Mouse (Mus musculus): ENCODE data around the gene Xxylt1. TPM values are rescaled to one million over a fixed set of nuclear protein-coding genes. Genes with fewer than 3 reads are reported as not detected.

Gene Xxylt1
- polyA plus RNA-seq, 1 experiment, result 22.4 TPM

DNA sequence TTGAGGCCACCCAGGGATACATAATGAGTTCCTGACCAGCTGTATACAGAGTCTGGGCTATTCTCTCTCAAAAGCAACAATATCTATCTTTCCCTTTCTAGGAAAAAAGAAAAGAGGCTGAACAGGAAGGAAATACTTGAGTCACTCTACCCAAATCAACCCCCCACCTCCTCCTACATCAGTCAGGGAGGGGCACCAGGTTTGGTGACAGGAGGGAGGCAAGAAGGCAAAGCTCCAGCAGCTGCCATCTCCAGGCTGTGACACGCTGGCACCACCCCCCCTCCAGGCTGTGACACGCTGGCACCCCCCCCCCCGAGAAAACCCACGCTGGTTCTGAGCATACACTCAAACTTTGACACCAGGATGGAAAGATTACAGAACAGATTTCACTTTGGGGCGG is 85.8 kb downstream of the Xxylt1 start:
- WGBS, result 56% methylated on average over 5 of the region's 5 CpGs
- H3K4me3 ChIP-seq (replicated peaks; ENCODE audit: insufficient read depth, low read depth, low read length), result no peak overlapping the region
- DNase-seq, result no peak
- peaks cover 61% of the 10 kb centered on the region for H3K4me1 ChIP-seq (ENCODE audit: control insufficient read depth, insufficient read depth, low read length)
- H3K27ac ChIP-seq (ENCODE audit: insufficient read depth, low read length), result no peak overlapping the region
- TF ChIP-seq CTCF (IDR thresholded peaks at IDR 0.05; ENCODE audit: borderline replicate concordance, insufficient read depth, low read depth, low read length) (no peak), POLR2A (IDR thresholded peaks at IDR 0.05; ENCODE audit: borderline replicate concordance, insufficient read depth, low read length) (no peak)
- H3K27me3 ChIP-seq (ENCODE audit: control insufficient read depth, insufficient read depth, low read length), result no peaks in the 10 kb centered on the region

DNA sequence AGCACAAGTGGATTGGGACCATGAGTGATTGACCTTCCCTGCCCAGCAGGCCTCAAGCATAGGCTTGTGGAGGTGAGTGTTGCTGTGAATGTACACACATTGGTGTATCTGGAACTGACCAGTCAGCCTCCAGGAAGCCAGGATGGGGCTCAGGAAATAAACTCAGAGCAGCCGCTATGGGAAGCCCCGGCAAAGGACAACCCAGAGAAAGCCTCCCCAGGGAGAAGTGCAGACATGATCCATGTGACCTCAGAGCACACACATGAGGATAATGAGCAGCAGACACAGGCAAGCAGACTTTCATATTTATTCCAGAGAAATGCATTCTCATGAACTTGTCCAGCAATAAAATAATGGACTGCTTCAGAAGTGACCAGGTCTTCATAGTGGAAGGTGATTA is 86.4 kb downstream of the Xxylt1 start:
- Histone ChIP-seq H3K27me3 (ENCODE audit: control insufficient read depth, insufficient read depth, low read length) (no peaks in the 10 kb centered on the region), H3K4me3 (replicated peaks; ENCODE audit: insufficient read depth, low read depth, low read length) (no peak overlapping the region), H3K4me1 (ENCODE audit: control insufficient read depth, insufficient read depth, low read length) (peaks cover 60% of the 10 kb centered on the region), H3K27ac (ENCODE audit: insufficient read depth, low read length) (no peak overlapping the region)
- 81% methylated on average over 2 of the region's 2 CpGs for WGBS
- no peak for DNase-seq
- no peak for TF ChIP-seq POLR2A (IDR thresholded peaks at IDR 0.05; ENCODE audit: borderline replicate concordance, insufficient read depth, low read length)

DNA sequence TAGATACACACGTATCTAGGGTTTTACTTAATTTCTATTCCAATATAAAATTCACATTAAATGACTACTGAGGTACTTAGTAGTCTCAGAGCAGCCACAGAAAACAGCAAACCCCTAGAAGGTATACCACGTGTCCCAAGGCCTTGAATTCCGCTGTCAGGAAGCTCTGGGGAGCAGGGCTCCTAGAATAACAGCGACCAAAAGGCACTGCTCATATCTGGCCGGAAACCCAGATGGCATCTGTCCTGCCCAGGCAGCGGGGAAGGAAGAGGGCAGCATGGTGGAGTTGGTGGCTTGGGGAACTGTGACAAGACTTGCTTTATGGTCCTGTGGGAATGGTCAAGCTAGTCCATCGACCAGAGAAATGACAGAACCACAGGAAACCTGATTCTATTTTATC is 86.9 kb downstream of the Xxylt1 start:
- Histone ChIP-seq H3K27me3 (ENCODE audit: control insufficient read depth, insufficient read depth, low read length) (no peaks in the 10 kb centered on the region), H3K4me1 (ENCODE audit: control insufficient read depth, insufficient read depth, low read length) (peaks cover 57% of the 10 kb centered on the region), H3K27ac (ENCODE audit: insufficient read depth, low read length) (no peak overlapping the region), H3K4me3 (replicated peaks; ENCODE audit: insufficient read depth, low read depth, low read length) (no peak overlapping the region)
- WGBS, result 59% methylated on average over 7 of the region's 7 CpGs
- peak in 1 of 2 experiments; percentile 57 for DNase-seq
- TF ChIP-seq CTCF (IDR thresholded peaks at IDR 0.05; ENCODE audit: borderline replicate concordance, insufficient read depth, low read depth, low read length) (no peak), POLR2A (IDR thresholded peaks at IDR 0.05; ENCODE audit: borderline replicate concordance, insufficient read depth, low read length) (no peak)

DNA sequence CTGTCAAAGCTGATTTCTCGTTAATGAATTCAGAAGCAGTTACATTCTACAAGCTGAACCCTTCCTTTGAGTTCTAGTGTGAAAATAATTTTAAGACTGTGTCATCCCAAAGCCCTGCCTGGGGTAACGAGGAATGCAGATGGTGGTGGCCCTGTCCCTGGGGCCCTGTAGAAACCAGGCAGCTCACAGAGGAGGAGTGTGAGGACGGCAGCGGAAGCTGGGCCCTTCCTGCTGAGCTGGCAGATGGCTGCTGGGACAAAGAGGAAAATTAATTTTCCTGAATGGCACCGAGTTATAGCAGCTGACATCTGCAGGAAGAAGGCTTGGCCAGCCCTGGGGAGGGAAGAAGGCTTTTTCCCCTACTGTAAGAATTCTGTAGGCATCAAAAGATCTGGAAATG is 88.7 kb downstream of the Xxylt1 start:
- Histone ChIP-seq H3K4me3 (replicated peaks; ENCODE audit: insufficient read depth, low read depth, low read length) (no peak overlapping the region), H3K4me1 (ENCODE audit: control insufficient read depth, insufficient read depth, low read length) (peaks cover 55% of the 10 kb centered on the region), H3K27ac (ENCODE audit: insufficient read depth, low read length) (no peak overlapping the region; the same call in 1 of the 2 replicates), H3K27me3 (ENCODE audit: control insufficient read depth, insufficient read depth, low read length) (no peaks in the 10 kb centered on the region)
- 13% methylated on average over 5 of the region's 5 CpGs for WGBS
- peak; percentile 76 to 88 for DNase-seq
- no peak for TF ChIP-seq CTCF (IDR thresholded peaks at IDR 0.05; ENCODE audit: borderline replicate concordance, insufficient read depth, low read depth, low read length)
- TF ChIP-seq POLR2A (IDR thresholded peaks at IDR 0.05; ENCODE audit: borderline replicate concordance, insufficient read depth, low read length), result no peak

DNA sequence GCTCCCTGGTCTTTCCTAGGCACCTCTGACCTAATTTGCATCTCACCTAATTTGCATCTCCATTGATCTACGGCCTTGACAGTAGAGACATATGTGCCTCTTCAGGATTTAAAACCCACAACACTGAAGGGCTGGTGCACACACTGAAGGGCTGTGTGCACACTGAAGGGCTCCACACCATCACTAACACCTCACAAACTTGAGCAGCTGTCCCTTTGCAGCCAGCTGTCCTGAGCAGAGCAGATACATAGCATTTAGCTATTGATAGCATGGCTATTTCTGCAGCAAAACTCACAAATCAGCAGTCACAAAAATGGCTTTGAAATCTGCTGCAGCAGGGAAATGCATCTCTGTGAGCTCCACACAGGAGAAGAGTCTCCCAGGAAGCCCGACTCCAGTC is 90.6 kb downstream of the Xxylt1 start:
- TF ChIP-seq CTCF (IDR thresholded peaks at IDR 0.05; ENCODE audit: borderline replicate concordance, insufficient read depth, low read depth, low read length) (no peak), POLR2A (IDR thresholded peaks at IDR 0.05; ENCODE audit: borderline replicate concordance, insufficient read depth, low read length) (no peak)
- Histone ChIP-seq H3K27me3 (ENCODE audit: control insufficient read depth, insufficient read depth, low read length) (no peaks in the 10 kb centered on the region), H3K4me3 (replicated peaks; ENCODE audit: insufficient read depth, low read depth, low read length) (no peak overlapping the region), H3K4me1 (ENCODE audit: control insufficient read depth, insufficient read depth, low read length) (peaks cover 53% of the 10 kb centered on the region), H3K27ac (ENCODE audit: insufficient read depth, low read length) (no peak overlapping the region)
- no peak for DNase-seq
- 88% methylated on average over 2 of the region's 2 CpGs for WGBS

DNA sequence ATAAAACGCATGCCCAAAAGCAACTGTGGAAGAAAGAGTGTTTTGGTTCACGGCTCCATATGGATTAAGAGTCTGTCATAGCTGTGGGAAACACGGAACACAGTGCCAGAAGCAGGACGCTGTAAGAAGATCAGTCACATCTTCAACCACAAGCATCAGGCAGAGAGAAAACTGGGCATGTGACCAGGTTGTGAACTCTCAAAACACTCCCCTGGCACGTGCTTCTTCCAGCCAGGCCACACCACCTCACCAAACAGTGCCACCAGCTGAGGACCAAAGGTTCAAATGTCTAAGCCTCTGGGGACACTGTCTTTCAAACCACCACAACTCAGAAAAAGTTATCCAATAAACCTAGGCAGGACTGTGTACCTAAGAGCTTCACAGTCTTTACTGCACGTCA is 93.0 kb downstream of the Xxylt1 start:
- no peak for TF ChIP-seq POLR2A (IDR thresholded peaks at IDR 0.05; ENCODE audit: borderline replicate concordance, insufficient read depth, low read length)
- no peak for TF ChIP-seq CTCF (IDR thresholded peaks at IDR 0.05; ENCODE audit: borderline replicate concordance, insufficient read depth, low read depth, low read length)
- DNase-seq, result no peak
- Histone ChIP-seq H3K27ac (ENCODE audit: insufficient read depth, low read length) (no peak overlapping the region), H3K4me3 (replicated peaks; ENCODE audit: insufficient read depth, low read depth, low read length) (no peak overlapping the region), H3K27me3 (ENCODE audit: control insufficient read depth, insufficient read depth, low read length) (no peaks in the 10 kb centered on the region), H3K4me1 (ENCODE audit: control insufficient read depth, insufficient read depth, low read length) (peaks cover 46% of the 10 kb centered on the region)
- 73% methylated on average over 6 of the region's 6 CpGs for WGBS

DNA sequence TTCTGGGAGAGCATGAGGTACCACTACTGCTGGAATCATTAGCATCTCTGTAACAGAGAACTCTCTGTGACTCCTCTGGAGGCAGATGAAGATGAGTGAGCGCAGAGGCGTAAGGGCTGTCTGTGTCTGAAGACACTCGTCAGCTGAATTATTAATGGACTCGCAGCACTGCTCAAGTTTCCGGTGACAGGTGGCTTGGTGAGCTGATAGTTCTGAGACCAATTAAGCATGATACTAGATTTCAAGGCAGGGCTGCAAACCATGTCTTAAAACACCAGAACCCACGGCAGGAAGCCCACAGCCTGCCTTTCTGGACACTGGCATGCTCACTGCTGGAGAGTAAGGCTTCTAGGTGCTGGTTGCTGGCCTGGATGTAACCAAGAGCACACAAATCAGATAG is 93.5 kb downstream of the Xxylt1 start:
- Histone ChIP-seq H3K27me3 (ENCODE audit: control insufficient read depth, insufficient read depth, low read length) (no peaks in the 10 kb centered on the region), H3K27ac (ENCODE audit: insufficient read depth, low read length) (no peak overlapping the region), H3K4me3 (replicated peaks; ENCODE audit: insufficient read depth, low read depth, low read length) (no peak overlapping the region), H3K4me1 (ENCODE audit: control insufficient read depth, insufficient read depth, low read length) (peaks cover 41% of the 10 kb centered on the region)
- TF ChIP-seq POLR2A (IDR thresholded peaks at IDR 0.05; ENCODE audit: borderline replicate concordance, insufficient read depth, low read length) (no peak), CTCF (IDR thresholded peaks at IDR 0.05; ENCODE audit: borderline replicate concordance, insufficient read depth, low read depth, low read length) (no peak)
- 66% methylated on average over 6 of the region's 6 CpGs for WGBS
- no peak for DNase-seq

DNA sequence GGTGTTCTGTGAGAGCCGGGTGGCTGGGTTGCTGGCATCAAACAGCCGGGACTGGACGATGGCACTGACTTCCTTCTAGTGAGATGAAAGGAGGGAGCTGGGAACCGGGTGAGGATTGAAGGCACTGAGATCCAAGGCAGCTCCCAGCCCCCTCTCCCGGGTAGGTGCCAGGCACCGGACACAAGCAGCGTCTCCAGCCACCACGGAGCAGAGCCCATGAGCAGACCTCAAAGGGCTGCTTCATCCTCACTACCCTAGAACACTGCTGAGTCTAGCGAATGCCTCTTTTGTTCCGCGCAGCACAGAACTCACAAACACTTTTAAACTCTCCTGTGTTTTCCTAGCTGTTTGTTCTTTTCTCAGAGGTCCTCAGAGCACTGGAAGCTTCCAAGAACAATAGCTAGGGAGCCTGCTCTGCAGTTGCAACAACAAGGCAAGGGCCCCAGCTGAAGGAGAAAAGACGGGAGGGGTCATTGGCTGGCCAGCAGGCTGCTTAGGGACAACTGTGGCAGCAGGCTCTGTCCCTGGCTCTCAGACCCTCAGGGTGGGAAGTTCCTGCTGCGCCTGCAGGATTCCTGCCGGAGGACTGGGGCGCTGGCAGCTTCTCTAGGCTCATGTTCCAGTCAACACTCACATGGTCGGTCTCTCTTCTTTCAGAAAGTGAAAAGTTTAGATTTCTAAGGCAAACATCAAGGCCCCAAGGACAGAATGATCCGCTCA is 96.2 kb downstream of the Xxylt1 start:
- no peaks in the 10 kb centered on the region for H3K27me3 ChIP-seq (ENCODE audit: control insufficient read depth, insufficient read depth, low read length)
- 71% methylated on average over 17 of the region's 17 CpGs for WGBS
- TF ChIP-seq CTCF (IDR thresholded peaks at IDR 0.05; ENCODE audit: borderline replicate concordance, insufficient read depth, low read depth, low read length) (no peak), POLR2A (IDR thresholded peaks at IDR 0.05; ENCODE audit: borderline replicate concordance, insufficient read depth, low read length) (no peak)
- H3K4me1 ChIP-seq (ENCODE audit: control insufficient read depth, insufficient read depth, low read length), result peaks cover 35% of the 10 kb centered on the region
- H3K4me3 ChIP-seq (replicated peaks; ENCODE audit: insufficient read depth, low read depth, low read length), result no peak overlapping the region
- DNase-seq, result no peak
- H3K27ac ChIP-seq (ENCODE audit: insufficient read depth, low read length), result peak overlapping the region; percentile 1; the same call in 1 of the 2 replicates
